Mouse (Mus musculus): ENCODE measurements around the gene Scaf1.

DNA sequence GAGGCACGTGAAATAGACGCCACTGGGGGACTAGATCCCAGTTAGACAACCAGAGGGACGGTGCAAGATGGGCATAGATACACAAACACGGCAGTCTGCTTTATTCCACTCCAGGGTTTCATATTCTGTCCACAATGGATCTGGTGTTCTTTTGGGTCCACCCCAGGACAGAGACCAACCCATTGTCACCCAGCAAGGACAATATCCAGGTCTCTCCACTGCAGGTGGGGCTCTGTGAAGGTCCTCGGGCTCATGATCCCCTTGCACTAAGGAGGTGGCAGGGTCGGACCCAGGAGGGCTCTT lies 41.1 kb downstream of the Scaf1 start:
- TF ChIP-seq POLR2A (IDR thresholded peaks at IDR 0.05; ENCODE audit: insufficient read length, low read depth) (no peak), USF1 (IDR thresholded peaks at IDR 0.05; ENCODE audit: low read depth) (no peak), CEBPB (IDR thresholded peaks at IDR 0.05; ENCODE audit: insufficient read depth, poor library complexity, severe bottlenecking) (no peak)

All from myocyte (in vitro differentiated cells).